Comparison of ENCODE assay signal across 7 mouse cellular contexts in genomic region chr7:111720511-111721307, GRCm38 (mm10). TPM values are rescaled to one million over a fixed set of nuclear protein-coding genes. Genes with fewer than 3 reads are reported as not detected.
DNase-seq lines count a peak whose midpoint lies in the region; ATAC-seq lines count a peak whose summit lies in the region.

No protein-coding gene starts in this region.

- ATAC-seq in heart, embryonic 12.5 days (ENCODE audit: insufficient number of reproducible peaks, low FRiP score), result no peak
- no peak for ATAC-seq in erythroid progenitor cell, adult 5-6 weeks (replicated peaks; ENCODE audit: low FRiP score, poor library complexity, severe bottlenecking)

- no peak overlapping the region for H3K4me2 ChIP-seq in heart, embryonic 12.5 days

- H3K27ac ChIP-seq in heart, embryonic 12.5 days (ENCODE audit: poor library complexity, severe bottlenecking), result peak overlapping the region; percentile 51

- peaks cover 33% of the 10 kb centered on the region for H3K4me1 ChIP-seq in heart, embryonic 12.5 days (replicated peaks)

- peak; percentile 48 for DNase-seq in urinary bladder, postnatal 14 days (ENCODE audit: low spot score)
- DNase-seq in urinary bladder, adult 2 months (ENCODE audit: low spot score), result no peak
- DNase-seq in left cerebral cortex, adult 11 months (ENCODE audit: low spot score), result peak; percentile 35
- peak; percentile 71 for DNase-seq in right cerebral cortex, postnatal 25 days
- no peak for DNase-seq in adrenal gland, adult 8-10 months

- H3K9me3 ChIP-seq in heart, embryonic 12.5 days (replicated peaks), result no peaks in the 10 kb centered on the region

- H3K9ac ChIP-seq in heart, embryonic 12.5 days, result no peak overlapping the region

- H3K27me3 ChIP-seq in heart, embryonic 12.5 days (replicated peaks), result no peaks in the 10 kb centered on the region

- no peaks in the 10 kb centered on the region for H3K36me3 ChIP-seq in heart, embryonic 12.5 days

- 61% methylated on average over 8 of the region's 8 CpGs for WGBS in heart, embryonic 12.5 days

- H3K4me3 ChIP-seq in heart, embryonic 12.5 days, result no peak overlapping the region

RNA-seq across cellular contexts. Expression of gene Galnt18, which starts 59.1 kb away (rescaled TPM):
- polyA plus RNA-seq in urinary bladder, adult 2 months (2012; rRNA removed), result 23.2 and 26.8 TPM in 2 replicates
- 11.1 and 11.5 TPM in 2 replicates for polyA plus RNA-seq in heart, embryonic 12.5 days (2016; fragmentation: Nextera tagmentation; extraction: Ambion mirVana)
- not detected in 2 replicates for total RNA-seq in erythroid progenitor cell, adult 5-6 weeks (2015; ENCODE audit: low replicate concordance)
- not detected in 2 replicates for total RNA-seq in erythroid progenitor cell, adult 5-6 weeks (2017; ENCODE audit: low replicate concordance)
- total RNA-seq in adrenal gland, adult 8-10 months (2022), result 10 to 100 TPM; 15.8 to 23.0 (median 20.3) TPM

Comparison
In these comparisons a context has a peak if more than half of its experiments do, and no peak if none do; other contexts are left out.
1. DNase-seq: peak in urinary bladder, postnatal 14 days (single experiment), left cerebral cortex, adult 11 months (single experiment) and right cerebral cortex, postnatal 25 days (single experiment); none in urinary bladder, adult 2 months (single experiment) and adrenal gland, adult 8-10 months (single experiment).
2. RNA of gene Galnt18, which starts 59.1 kb away (total RNA-seq): 15.8 to 23.0 TPM in adrenal gland, adult 8-10 months; not detected in erythroid progenitor cell, adult 5-6 weeks; every median in the first group is over 10 times any median in the second.